Mouse (Mus musculus): ENCODE data around the gene Dcaf8.

GRCm38 (mm10) chr1:172162009-172162408, 14.1 kb downstream of the Dcaf8 start:
- TF ChIP-seq POLR2A (IDR thresholded peaks at IDR 0.05; ENCODE audit: borderline replicate concordance, low read depth, low read length) = no peak
- no peak for TF ChIP-seq CTCF (IDR thresholded peaks at IDR 0.05; ENCODE audit: low read depth, low read length)

Measured in bone marrow macrophage, adult 2 months (primary cell).